Mouse (Mus musculus): Measurements from ENCODE around the gene Sgpl1. TPM values are rescaled to one million over a fixed set of nuclear protein-coding genes. Genes with fewer than 3 reads are reported as not detected.

The Sgpl1 gene
- total and polyA plus RNA-seq, 3 experiments: 13.2 to 16.7 (median 13.2) TPM

- TF ChIP-seq CTCF (IDR thresholded peaks at IDR 0.05) (no peak), POLR2A (IDR thresholded peaks at IDR 0.05; ENCODE audit: insufficient read depth, low read depth, low read length) (no peak), EP300 (IDR thresholded peaks at IDR 0.05; ENCODE audit: insufficient read depth, low read depth, low read length) (no peak)
- Histone ChIP-seq H3K27ac (no peak overlapping the region), H3K27me3 (ENCODE audit: control insufficient read depth, insufficient read depth, low read length) (no peaks in the 10 kb centered on the region), H3K9ac (ENCODE audit: low read depth, low read length) (no peak overlapping the region), H3K79me2 (replicated peaks; ENCODE audit: control insufficient read depth, insufficient read depth, low read length) (no peaks in the 10 kb centered on the region), H3K36me3 (ENCODE audit: control insufficient read depth, insufficient read depth, low read length) (no peaks in the 10 kb centered on the region), H3K4me3 (no peak overlapping the region), H3K4me1 (ENCODE audit: control insufficient read depth, insufficient read depth, low read length) (no peaks in the 10 kb centered on the region)
- intact Hi-C loops (cut with DNase I): no loop called here
- 43% methylated on average over 13 of the region's 13 CpGs for WGBS
- no peak for DNase-seq
These were observed 27.4 kb upstream of the Sgpl1 start for GRCm38 (mm10) chr10:61174711-61175441.

- 77% methylated on average over 4 of the region's 4 CpGs for WGBS
- H3K4me3 ChIP-seq: no peak overlapping the region
- H3K36me3 ChIP-seq (ENCODE audit: control insufficient read depth, insufficient read depth, low read length): no peaks in the 10 kb centered on the region; the same call in 1 of the 2 replicates
- no peak overlapping the region for H3K9ac ChIP-seq (ENCODE audit: low read depth, low read length)
- no peak for DNase-seq
- no peaks in the 10 kb centered on the region for H3K27me3 ChIP-seq (ENCODE audit: control insufficient read depth, insufficient read depth, low read length)
- TF ChIP-seq EP300 (IDR thresholded peaks at IDR 0.05; ENCODE audit: insufficient read depth, low read depth, low read length) (no peak), POLR2A (IDR thresholded peaks at IDR 0.05; ENCODE audit: insufficient read depth, low read depth, low read length) (no peak), CTCF (IDR thresholded peaks at IDR 0.05) (no peak)
- H3K27ac ChIP-seq: no peak overlapping the region
- intact Hi-C loops (cut with DNase I): no loop called here
- H3K4me1 ChIP-seq (ENCODE audit: control insufficient read depth, insufficient read depth, low read length): peaks cover 2% of the 10 kb centered on the region; the same call in 1 of the 2 replicates
- H3K79me2 ChIP-seq (replicated peaks; ENCODE audit: control insufficient read depth, insufficient read depth, low read length): no peaks in the 10 kb centered on the region
These were observed 25.0 kb upstream of the Sgpl1 start for GRCm38 (mm10) chr10:61172496-61172895.

DNA sequence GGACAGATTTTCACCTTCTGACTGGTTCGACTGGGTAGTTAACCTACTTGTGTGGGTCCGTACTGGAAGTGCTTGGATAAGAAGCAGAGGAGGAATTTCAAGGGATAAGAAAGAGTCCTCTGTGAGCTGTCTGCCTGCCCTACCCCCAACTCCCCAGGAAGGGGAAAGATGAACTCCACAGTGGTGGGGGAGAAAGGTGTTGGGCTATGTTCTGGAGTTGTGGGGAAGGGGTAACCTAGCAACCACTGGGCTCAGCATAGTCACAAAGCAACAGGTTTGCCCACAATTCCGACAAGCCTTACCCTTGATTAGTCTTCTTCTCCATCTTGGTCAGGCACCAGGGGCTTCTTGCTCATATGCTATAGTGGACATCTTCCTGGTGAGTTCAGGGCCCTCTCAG, 24.2 kb upstream of the Sgpl1 start, which contains the start of gene Tbata:
Gene Tbata, plus strand, starts transcription at position 301 of the 400 bp plus-strand sequence.
- peaks cover 2% of the 10 kb centered on the region; the same call in 1 of the 2 replicates for H3K36me3 ChIP-seq (ENCODE audit: control insufficient read depth, insufficient read depth, low read length)
- TF ChIP-seq EP300 (IDR thresholded peaks at IDR 0.05; ENCODE audit: insufficient read depth, low read depth, low read length): no peak
- no peak for TF ChIP-seq CTCF (IDR thresholded peaks at IDR 0.05)
- no peak for TF ChIP-seq POLR2A (IDR thresholded peaks at IDR 0.05; ENCODE audit: insufficient read depth, low read depth, low read length)
- H3K4me3 ChIP-seq: no peak within 1 kb of the TSS
- peaks cover 2% of the 10 kb centered on the region; the same call in 1 of the 2 replicates for H3K4me1 ChIP-seq (ENCODE audit: control insufficient read depth, insufficient read depth, low read length)
- H3K27ac ChIP-seq: no peak within 1 kb of the TSS
- no peak for DNase-seq
- no peaks in the 10 kb centered on the region for H3K79me2 ChIP-seq (replicated peaks; ENCODE audit: control insufficient read depth, insufficient read depth, low read length)
- intact Hi-C loops (cut with DNase I): no loop called here
- 47% methylated on average over 3 of the region's 3 CpGs for whole genome bisulfite sequencing
- no peak within 1 kb of the TSS for H3K9ac ChIP-seq (ENCODE audit: low read depth, low read length)
- H3K27me3 ChIP-seq (ENCODE audit: control insufficient read depth, insufficient read depth, low read length): no peaks in the 10 kb centered on the region

DNA sequence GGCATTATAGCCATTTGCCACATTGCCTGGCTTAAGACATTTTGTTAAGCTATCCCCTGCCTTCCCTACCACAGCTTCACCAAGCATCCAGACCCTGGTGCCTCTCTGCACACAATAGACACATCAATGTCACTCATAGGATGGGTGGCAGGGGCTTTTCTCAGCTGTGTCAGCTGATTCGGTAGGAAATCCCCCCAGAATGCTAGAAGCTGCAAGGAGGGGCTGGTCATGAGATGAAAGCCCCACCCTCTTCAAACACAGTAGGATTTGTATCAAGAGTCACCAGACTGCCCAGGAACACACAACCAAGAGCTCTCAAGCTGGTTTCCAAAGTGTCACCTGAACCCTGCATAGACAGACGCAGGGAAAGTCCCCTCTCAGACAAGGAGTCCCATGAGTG, 20.9 kb upstream of the Sgpl1 start:
- DNase-seq: no peak
- 78% methylated on average over 2 of the region's 2 CpGs for WGBS

DNA sequence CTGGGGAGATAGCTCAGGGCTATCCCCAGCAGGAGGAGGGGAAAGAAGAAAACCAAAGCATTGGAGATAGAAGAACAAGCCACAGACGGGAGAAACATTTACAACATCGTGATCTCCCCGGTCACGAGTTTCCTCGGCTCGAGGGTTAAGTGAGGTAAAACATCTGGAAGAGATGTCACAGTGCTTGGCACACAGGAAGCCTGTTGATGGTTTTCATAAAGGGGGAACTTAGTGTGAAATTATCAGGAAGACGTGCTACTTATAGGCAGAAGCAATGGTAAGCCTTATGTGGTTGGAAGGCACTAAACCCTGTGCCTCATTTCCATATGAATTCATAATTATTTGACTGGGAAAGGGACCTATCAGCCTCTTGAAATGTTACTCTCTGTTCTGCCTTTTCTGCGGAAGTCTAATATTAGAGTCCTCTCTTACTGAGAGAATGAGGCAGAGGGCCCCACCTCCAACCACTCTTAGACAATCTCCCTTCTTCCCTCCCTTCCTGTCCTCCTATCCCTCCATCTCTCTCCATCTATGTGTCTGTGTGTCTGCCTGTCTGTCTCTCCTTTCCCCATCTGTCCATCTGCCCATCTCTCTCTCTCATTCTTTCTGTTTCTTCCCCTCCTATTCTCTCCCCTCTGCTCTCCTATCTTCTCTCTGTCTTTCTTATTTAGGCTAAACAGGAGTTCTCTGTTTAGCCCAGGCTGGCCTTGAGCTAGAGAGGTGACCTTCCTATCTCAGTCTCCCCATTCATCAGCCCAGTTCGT, 20.0 kb upstream of the Sgpl1 start:
- H3K4me3 ChIP-seq: no peak overlapping the region
- no peak for DNase-seq
- no peak overlapping the region for H3K9ac ChIP-seq (ENCODE audit: low read depth, low read length)
- TF ChIP-seq POLR2A (IDR thresholded peaks at IDR 0.05; ENCODE audit: insufficient read depth, low read depth, low read length): no peak
- TF ChIP-seq CTCF (IDR thresholded peaks at IDR 0.05): no peak
- no peak for TF ChIP-seq EP300 (IDR thresholded peaks at IDR 0.05; ENCODE audit: insufficient read depth, low read depth, low read length)
- no peaks in the 10 kb centered on the region for H3K27me3 ChIP-seq (ENCODE audit: control insufficient read depth, insufficient read depth, low read length)
- H3K36me3 ChIP-seq (ENCODE audit: control insufficient read depth, insufficient read depth, low read length): peaks cover 2% of the 10 kb centered on the region; the same call in 1 of the 2 replicates
- WGBS: 45% methylated on average over 9 of the region's 9 CpGs
- intact Hi-C loops (cut with DNase I): no loop called here
- peaks cover 2% of the 10 kb centered on the region; the same call in 1 of the 2 replicates for H3K4me1 ChIP-seq (ENCODE audit: control insufficient read depth, insufficient read depth, low read length)
- H3K27ac ChIP-seq: no peak overlapping the region; the same call in 1 of the 2 replicates
- no peaks in the 10 kb centered on the region for H3K79me2 ChIP-seq (replicated peaks; ENCODE audit: control insufficient read depth, insufficient read depth, low read length)

More for the DNA sequence above, 20.9 kb upstream of the Sgpl1 start:
- intact Hi-C loops (cut with DNase I): no loop called here
- H3K79me2 ChIP-seq (replicated peaks; ENCODE audit: control insufficient read depth, insufficient read depth, low read length): no peaks in the 10 kb centered on the region
- H3K27me3 ChIP-seq (ENCODE audit: control insufficient read depth, insufficient read depth, low read length): no peaks in the 10 kb centered on the region
- peaks cover 2% of the 10 kb centered on the region; the same call in 1 of the 2 replicates for H3K36me3 ChIP-seq (ENCODE audit: control insufficient read depth, insufficient read depth, low read length)
- H3K9ac ChIP-seq (ENCODE audit: low read depth, low read length): no peak overlapping the region
- no peak overlapping the region for H3K27ac ChIP-seq
- no peak overlapping the region for H3K4me3 ChIP-seq
- TF ChIP-seq EP300 (IDR thresholded peaks at IDR 0.05; ENCODE audit: insufficient read depth, low read depth, low read length) (no peak), POLR2A (IDR thresholded peaks at IDR 0.05; ENCODE audit: insufficient read depth, low read depth, low read length) (no peak), CTCF (IDR thresholded peaks at IDR 0.05) (no peak)
- peaks cover 2% of the 10 kb centered on the region; the same call in 1 of the 2 replicates for H3K4me1 ChIP-seq (ENCODE audit: control insufficient read depth, insufficient read depth, low read length)
